Mouse (Mus musculus) cerebellum, adult 18-20 months (tissue): Measurements from ENCODE around the gene Pdcd4.
A peak's percentile ranks its signal among the peaks of the same experiment; 100 is the strongest.
"Not testable (repeated sequence)": the region's sequence is repeated elsewhere in the genome, so short reads cannot be mapped to it uniquely, and the experiment has no call there.

Experiments used
- DNase-seq, 2 experiments: peaks; one replicate each; pipeline ENCODE4 v3.0.0; 2021

Pdcd4 gene

GRCm38 (mm10) chr19:53902739-53903487, 10.9 kb downstream of the Pdcd4 start:
- DNase-seq: peak; percentile 94 to 97

GRCm38 (mm10) chr19:53903507-53904321, 11.7 kb downstream of the Pdcd4 start:
- peak; percentile 48 to 69 for DNase-seq

DNA sequence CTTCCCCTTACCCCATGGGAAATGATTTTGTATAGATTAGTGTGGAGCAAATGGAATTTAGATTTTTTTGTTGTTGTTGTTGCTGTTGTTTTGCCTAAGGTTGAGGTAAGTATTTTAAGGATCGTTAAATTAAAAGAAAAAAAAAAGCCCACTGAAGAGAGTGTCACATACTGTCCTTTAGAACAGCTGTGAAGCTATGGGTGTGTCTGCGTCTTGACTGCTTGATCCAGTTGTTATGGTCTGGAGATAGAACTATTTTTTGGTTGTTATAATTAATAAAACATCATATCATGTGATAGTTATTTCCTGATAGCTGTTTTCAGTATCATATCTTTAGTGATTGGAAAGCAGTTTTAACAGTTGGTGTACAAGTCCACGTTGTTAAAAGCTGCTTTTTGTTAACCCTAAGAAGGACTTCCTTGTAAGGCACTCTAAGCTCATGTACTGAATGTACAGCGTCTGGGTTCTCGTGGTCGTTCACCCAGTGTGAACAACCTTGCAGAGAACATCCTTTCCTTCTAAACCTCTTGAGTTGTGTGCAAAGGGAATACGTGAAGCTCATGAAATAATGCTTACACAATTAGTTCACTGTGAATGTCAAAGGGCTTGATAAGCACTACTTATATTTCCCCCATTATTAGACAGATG, 12.9 kb downstream of the Pdcd4 start:
- no peak for DNase-seq

DNA sequence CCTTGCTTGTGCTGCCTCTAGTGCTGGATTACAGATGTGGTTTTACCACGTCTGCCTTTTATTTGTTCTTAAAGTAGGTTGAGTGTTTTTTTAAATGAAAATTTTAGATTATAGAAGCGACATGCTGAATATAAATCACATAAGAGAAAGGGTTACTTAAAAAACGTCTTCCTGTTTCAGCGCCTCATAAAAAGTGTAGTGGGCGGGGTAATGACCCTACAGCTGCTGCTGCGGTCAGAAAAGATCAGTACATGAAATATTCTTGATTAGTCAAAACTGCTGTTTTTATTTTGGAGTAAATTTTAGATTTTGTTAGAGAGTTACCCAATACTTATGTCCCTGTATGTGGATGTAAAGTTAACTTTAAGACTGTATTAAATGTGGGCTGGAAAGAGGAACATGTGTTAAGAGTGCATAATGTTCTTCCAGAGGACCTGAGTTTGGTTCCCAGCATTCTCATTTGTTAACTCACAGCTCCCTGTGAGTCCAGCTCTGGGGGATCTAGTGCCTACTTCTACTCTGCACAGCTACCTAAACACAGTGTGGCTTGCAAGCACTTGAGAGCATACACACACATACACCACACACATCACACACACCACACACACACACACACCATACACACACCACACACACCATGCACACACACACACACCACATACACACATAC, 14.1 kb downstream of the Pdcd4 start:
- no peak for DNase-seq

GRCm38 (mm10) chr19:53906703-53907070, 14.7 kb downstream of the Pdcd4 start:
- DNase-seq: not testable (repeated sequence)

DNA sequence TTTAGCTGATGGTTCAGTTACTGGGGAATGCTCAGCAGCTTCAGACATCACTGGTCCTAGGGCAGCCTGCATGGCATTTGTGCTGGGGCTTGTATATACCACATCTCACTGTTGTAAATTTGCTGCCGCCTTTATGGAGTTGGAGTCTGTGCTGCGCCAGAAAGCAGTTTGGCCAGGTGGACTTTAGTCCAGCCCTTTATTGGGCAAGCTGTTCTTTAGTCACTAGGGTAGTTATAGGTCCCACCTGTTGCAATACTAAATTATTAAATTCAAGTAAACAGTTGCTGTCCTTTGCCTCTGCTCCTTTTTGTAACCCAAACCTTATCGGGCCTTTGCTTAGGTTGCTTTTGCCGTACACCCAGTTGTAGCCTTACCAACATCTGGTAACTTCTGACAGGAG, 22.9 kb downstream of the Pdcd4 start:
- no peak for DNase-seq

- no peak for DNase-seq
These were observed 27.5 kb downstream of the Pdcd4 start for GRCm38 (mm10) chr19:53919541-53919940.

DNA sequence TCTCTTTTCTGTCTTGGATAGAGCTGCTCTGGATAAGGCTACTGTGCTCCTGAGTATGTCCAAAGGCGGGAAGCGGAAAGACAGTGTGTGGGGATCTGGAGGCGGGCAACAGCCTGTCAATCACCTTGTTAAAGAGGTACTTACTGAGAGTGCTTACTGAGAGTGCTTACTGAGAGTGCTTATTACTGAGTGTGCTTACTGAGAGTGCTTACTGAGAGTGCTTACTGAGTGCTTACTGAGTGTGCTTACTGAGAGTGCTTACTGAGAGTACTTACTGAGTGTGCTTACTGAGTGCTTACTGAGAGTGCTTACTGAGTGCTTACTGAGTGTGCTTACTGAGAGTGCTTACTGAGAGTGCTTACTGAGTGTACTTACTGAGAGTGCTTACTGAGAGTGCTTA, 30.0 kb downstream of the Pdcd4 start:
- DNase-seq: not testable (repeated sequence)

GRCm38 (mm10) chr19:53925338-53925751, 33.3 kb downstream of the Pdcd4 start:
- DNase-seq: peak in 1 of 2 experiments; percentile 23

GRCm38 (mm10) chr19:53926705-53927104, 34.7 kb downstream of the Pdcd4 start:
- DNase-seq: no peak

GRCm38 (mm10) chr19:53929218-53929617, 37.2 kb downstream of the Pdcd4 start:
- no peak for DNase-seq

DNA sequence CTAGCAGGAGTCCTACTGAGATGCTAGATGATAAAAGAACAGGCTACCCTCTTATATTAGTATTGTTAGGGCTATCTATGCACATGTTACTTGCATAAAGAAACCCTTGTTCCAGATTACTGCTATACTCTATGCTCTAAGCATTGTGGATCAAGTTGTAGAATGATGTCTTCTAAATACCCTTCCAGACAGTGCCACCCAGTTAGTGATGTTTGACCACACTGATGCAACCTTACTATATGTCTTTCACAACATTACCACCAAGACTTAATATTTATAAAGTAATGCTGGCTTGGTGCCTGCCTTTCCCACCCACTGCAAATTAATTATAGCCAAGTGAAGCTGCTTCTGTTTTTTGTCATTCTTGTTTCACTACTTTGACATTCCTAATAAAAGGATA, 41.0 kb downstream of the Pdcd4 start:
- no peak for DNase-seq

DNA sequence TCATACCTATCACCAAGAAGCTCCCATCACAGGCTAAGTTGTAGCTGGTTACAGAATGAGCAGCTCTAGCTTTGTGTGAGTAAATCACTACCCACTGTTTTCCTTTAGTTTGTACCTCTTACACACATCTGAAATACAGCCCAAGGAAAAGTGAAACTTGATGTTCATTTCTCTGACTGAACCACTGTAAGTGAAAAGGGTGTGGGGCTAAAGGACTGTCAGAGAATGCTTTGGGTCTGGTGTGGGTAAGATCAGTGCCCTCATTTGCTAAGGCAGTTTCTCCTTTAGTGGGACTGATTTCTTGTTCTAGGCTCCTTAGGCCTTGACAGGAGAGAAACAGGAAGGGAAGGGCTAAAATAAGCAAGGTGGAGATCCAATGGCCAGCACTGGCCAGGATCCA, 42.0 kb downstream of the Pdcd4 start:
- DNase-seq: no peak

DNA sequence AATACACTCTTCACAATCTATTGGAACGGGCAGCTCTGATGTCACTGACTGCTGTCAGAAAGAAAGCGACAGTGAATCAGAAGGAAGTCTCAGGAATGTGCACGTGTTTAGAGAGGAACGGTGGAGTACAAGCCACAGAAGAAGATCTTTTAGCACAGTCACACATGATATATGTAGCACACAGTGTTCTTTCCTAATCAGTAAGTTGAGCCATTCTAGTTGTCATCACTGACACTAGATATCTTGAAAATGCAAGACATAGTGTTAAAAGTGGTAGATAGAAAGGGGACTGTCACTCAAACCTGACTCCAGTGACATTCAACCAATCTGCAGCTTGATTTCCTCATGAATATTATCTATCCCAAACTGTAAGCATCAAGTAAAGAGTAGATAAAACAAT, 47.4 kb downstream of the Pdcd4 start:
- no peak for DNase-seq

GRCm38 (mm10) chr19:53941139-53941538, 49.1 kb downstream of the Pdcd4 start:
- DNase-seq: no peak

DNA sequence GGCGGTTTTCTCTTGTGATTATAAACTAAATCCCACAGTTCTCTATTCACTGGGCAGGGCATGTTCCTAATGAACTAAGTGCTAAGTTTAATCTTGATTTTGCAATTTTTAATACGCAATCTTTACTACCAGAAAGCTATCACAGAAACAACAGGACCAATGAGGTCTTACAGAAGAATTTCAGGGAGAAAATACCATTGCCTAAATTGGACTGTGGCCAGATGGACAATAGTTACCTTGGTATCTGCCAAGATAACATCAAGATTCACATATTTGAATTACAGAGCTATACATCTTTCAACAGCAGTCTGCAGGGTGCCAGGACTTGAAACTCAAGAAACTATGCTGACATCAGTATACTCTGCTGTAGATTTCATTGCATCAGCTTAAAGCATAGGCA, 50.3 kb downstream of the Pdcd4 start:
- DNase-seq: no peak

GRCm38 (mm10) chr19:53943802-53944785, 52.1 kb downstream of the Pdcd4 start, which contains the start of the genes Shoc2 and Bbip1:
Shoc2 (plus strand) TSS chr19:53944306.
Bbip1 (minus strand) TSS chr19:53944627.
- DNase-seq: peak; percentile 98 to 100

- DNase-seq: no peak
These were observed 52.7 kb downstream of the Pdcd4 start for GRCm38 (mm10) chr19:53944786-53945169.

DNA sequence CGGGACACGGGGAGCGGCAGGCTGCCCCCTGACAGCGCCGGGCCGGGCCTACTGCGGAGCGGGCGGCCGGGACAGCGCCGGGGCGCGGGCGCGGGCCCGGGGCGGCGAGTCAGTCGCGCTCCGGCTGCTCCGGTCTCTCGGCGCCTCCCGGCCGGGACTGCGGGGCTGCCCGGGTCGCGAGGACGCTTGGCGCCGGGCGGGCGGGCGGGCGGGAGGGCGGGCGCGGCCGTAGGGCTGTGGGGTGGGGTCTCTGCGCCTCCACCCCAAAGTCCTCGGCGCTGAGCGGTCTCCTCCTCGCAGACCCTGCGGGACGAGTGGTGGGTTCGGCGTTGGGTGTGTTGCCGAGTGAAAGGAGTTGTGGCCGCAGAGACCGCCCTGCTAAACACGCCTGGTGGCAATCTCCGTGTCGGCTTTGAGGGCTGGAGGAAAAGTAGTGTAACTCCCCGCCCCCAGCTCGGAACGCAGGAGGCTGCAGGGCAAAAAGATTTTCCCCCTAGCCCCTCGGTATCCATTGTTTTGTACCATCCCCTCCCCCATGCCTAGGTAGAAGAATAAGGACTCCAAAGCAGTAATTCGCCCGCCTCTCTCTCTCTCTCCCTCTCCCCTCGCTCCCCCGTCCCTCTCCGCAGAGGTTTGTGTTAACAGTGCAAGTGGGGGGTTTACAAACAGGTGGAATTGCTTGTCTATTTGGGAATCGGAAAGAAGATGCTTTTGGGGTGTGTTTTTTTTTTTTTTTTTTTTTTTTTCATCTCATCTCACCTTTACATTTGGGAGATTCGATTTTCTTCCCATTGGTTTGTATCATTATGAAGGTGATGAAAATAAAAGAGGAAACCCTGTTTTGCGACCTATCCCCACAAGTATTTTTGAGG, 53.4 kb downstream of the Pdcd4 start:
- DNase-seq: peak; percentile 52 to 57

GRCm38 (mm10) chr19:53957513-53957912, 65.5 kb downstream of the Pdcd4 start:
- no peak for DNase-seq

DNA sequence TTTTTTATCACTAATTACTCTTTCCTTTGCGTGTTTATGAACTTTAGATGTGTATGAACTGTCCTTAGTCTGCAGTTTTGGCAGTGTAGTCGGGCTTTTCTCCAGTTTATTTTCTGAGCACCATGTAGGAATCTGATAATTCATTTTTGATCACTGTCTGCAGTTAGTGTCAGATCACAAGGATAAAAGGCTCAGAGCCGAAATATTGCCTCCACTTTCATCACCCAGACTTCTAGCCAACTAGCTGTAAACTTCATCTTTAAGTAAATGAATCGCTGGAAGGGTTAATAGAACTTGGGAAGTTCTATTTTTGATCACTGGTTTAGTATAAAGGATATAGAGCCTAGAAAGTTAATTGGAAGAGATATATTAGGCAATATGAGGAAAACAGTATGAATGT, 70.5 kb downstream of the Pdcd4 start:
- no peak for DNase-seq
